Mouse (Mus musculus) neural tube, embryonic 11.5 days (tissue): Measurements from ENCODE around the gene Dscam. TPM values are rescaled to one million over a fixed set of nuclear protein-coding genes. Genes with fewer than 3 reads are reported as not detected.

ENCODE experiments used
- ATAC-seq: fragments of 200-750 bp; cut with Nextera tagmentation; 2 replicates; pipeline ENCODE4 v1.8.0; 2017; ENCODE audit warnings: moderate number of reproducible peaks, mild to moderate bottlenecking, moderate TSS enrichment, moderate library complexity; ENCODE audit not compliant: insufficient read depth, low FRiP score, low TSS enrichment
- DNase-seq: peaks from one replicate; pipeline ENCODE4 v3.0.0-alpha.2; 2015; ENCODE audit warnings: low spot score
- H3K27ac ChIP-seq: fragments of 300-500 bp; sonication (generic); 2 replicates; pipeline ENCODE4 v1.5.1; 2014; ENCODE audit warnings: low read depth, mild to moderate bottlenecking, low read length
- H3K27me3 ChIP-seq: fragments of 300-500 bp; sonication (generic); 2 replicates; pipeline ENCODE4 v1.6.1; 2014; ENCODE audit warnings: mild to moderate bottlenecking, low read length, mixed read lengths; ENCODE audit not compliant: control insufficient read depth, insufficient read depth
- H3K36me3 ChIP-seq: fragments of 300-500 bp; sonication (generic); 2 replicates; pipeline ENCODE4 v1.6.1; 2014; ENCODE audit warnings: mild to moderate bottlenecking, low read length, moderate library complexity, mixed read lengths; ENCODE audit not compliant: control insufficient read depth, insufficient read depth
- H3K4me1 ChIP-seq: fragments of 300-500 bp; sonication (generic); 2 replicates; pipeline ENCODE4 v1.6.1; 2014; ENCODE audit warnings: low read length, mixed read lengths; ENCODE audit not compliant: control insufficient read depth, insufficient read depth
- H3K4me2 ChIP-seq: fragments of 300-500 bp; sonication (generic); 2 replicates; pipeline ENCODE4 v1.6.1; 2014; ENCODE audit warnings: low read depth, mild to moderate bottlenecking, moderate library complexity
- H3K4me3 ChIP-seq: fragments of 300-500 bp; sonication (generic); 2 replicates; pipeline ENCODE4 v1.5.1; 2014; ENCODE audit warnings: low read depth, low read length
- H3K9ac ChIP-seq: fragments of 300-500 bp; sonication (generic); 2 replicates; pipeline ENCODE4 v1.6.1; 2014; ENCODE audit warnings: mild to moderate bottlenecking, low read length
- H3K9me3 ChIP-seq: fragments of 300-500 bp; sonication (generic); 2 replicates; pipeline ENCODE4 v1.6.1; 2016; ENCODE audit warnings: low read length; ENCODE audit not compliant: control insufficient read depth
- WGBS: fragments of 180-500 bp; shearing (Covaris S2); extraction: QIAGEN DNeasy Blood & Tissue Kit; methylation state at CpG from one replicate; pipeline ENCODE4 v1.1.7; 2014; 5-methylcytosine and 5-hydroxymethylcytosine counted together
- polyA plus RNA-seq: library from polyadenylated mRNA; unstranded; fragments of >200 nt; fragmentation: Nextera tagmentation; extraction: Ambion mirVana; gene quantifications from 2 replicates; pipeline ENCODE4 v1.2.1, GENCODE M21; 2014

Dscam gene
- polyA plus RNA-seq, 1 experiment from 2014 or later: 1.4 TPM

GRCm38 (mm10) chr16:96620861-96621260, 549.7 kb downstream of the Dscam start:
- H3K4me1 ChIP-seq: no peaks in the 10 kb centered on the region
- no peak overlapping the region for H3K9ac ChIP-seq
- 92% methylated on average over 6 of the region's 6 CpGs for WGBS
- DNase-seq (no peak), ATAC-seq (no peak)
- no peak overlapping the region for H3K4me3 ChIP-seq
- no peak overlapping the region for H3K27ac ChIP-seq
- no peak overlapping the region for H3K4me2 ChIP-seq
- no peaks in the 10 kb centered on the region for H3K9me3 ChIP-seq
- no peaks in the 10 kb centered on the region for H3K27me3 ChIP-seq
- H3K36me3 ChIP-seq: no peaks in the 10 kb centered on the region

GRCm38 (mm10) chr16:96620402-96620801, 550.1 kb downstream of the Dscam start:
- Histone ChIP-seq H3K36me3 (no peaks in the 10 kb centered on the region), H3K27ac (no peak overlapping the region), H3K4me3 (no peak overlapping the region), H3K4me2 (no peak overlapping the region), H3K4me1 (no peaks in the 10 kb centered on the region), H3K9me3 (no peaks in the 10 kb centered on the region), H3K9ac (no peak overlapping the region), H3K27me3 (no peaks in the 10 kb centered on the region)
- DNase-seq (no peak), ATAC-seq (no peak)
- WGBS: 84% methylated on average over 5 of the region's 5 CpGs

- no peak for DNase-seq
- Histone ChIP-seq H3K9me3 (no peaks in the 10 kb centered on the region), H3K36me3 (no peaks in the 10 kb centered on the region), H3K4me1 (no peaks in the 10 kb centered on the region), H3K4me3 (no peak overlapping the region), H3K27ac (no peak overlapping the region), H3K9ac (no peak overlapping the region), H3K4me2 (no peak overlapping the region), H3K27me3 (no peaks in the 10 kb centered on the region)
- no peak for ATAC-seq
- 76% methylated on average over 4 of the region's 4 CpGs for WGBS
Observed at GRCm38 (mm10) chr16:96617772-96618171, 552.8 kb downstream of the Dscam start.

- no peak overlapping the region for H3K9ac ChIP-seq
- H3K27ac ChIP-seq: no peak overlapping the region
- no peak for DNase-seq
- WGBS: 69% methylated on average over 4 of the region's 4 CpGs
- H3K36me3 ChIP-seq: no peaks in the 10 kb centered on the region
- no peaks in the 10 kb centered on the region for H3K27me3 ChIP-seq
- H3K4me3 ChIP-seq: no peak overlapping the region
- H3K9me3 ChIP-seq: no peaks in the 10 kb centered on the region
- H3K4me1 ChIP-seq: no peaks in the 10 kb centered on the region
- ATAC-seq: no peak
- no peak overlapping the region for H3K4me2 ChIP-seq
Observed at GRCm38 (mm10) chr16:96613275-96613674, 557.3 kb downstream of the Dscam start.

- Histone ChIP-seq H3K4me2 (no peak overlapping the region), H3K27ac (no peak overlapping the region), H3K9ac (no peak overlapping the region), H3K4me3 (no peak overlapping the region), H3K36me3 (no peaks in the 10 kb centered on the region), H3K9me3 (no peaks in the 10 kb centered on the region), H3K27me3 (no peaks in the 10 kb centered on the region), H3K4me1 (no peaks in the 10 kb centered on the region)
- ATAC-seq (no peak), DNase-seq (peak; percentile 55)
- 85% methylated on average over 1 of the region's 1 CpGs for WGBS
Observed at GRCm38 (mm10) chr16:96610806-96611205, 559.7 kb downstream of the Dscam start.

GRCm38 (mm10) chr16:96602206-96602605, 568.3 kb downstream of the Dscam start:
- DNase-seq (no peak), ATAC-seq (no peak)
- H3K9ac ChIP-seq: no peak overlapping the region
- H3K36me3 ChIP-seq: no peaks in the 10 kb centered on the region
- no peaks in the 10 kb centered on the region for H3K9me3 ChIP-seq
- H3K27ac ChIP-seq: no peak overlapping the region
- no peaks in the 10 kb centered on the region for H3K27me3 ChIP-seq
- H3K4me1 ChIP-seq: no peaks in the 10 kb centered on the region
- H3K4me2 ChIP-seq: no peak overlapping the region
- 66% methylated on average over 2 of the region's 2 CpGs for WGBS
- no peak overlapping the region for H3K4me3 ChIP-seq

- 88% methylated on average over 11 of the region's 11 CpGs for WGBS
- no peak for ATAC-seq
- Histone ChIP-seq H3K4me3 (no peak overlapping the region), H3K36me3 (no peaks in the 10 kb centered on the region), H3K27ac (no peak overlapping the region), H3K4me1 (no peaks in the 10 kb centered on the region), H3K9ac (no peak overlapping the region), H3K9me3 (no peaks in the 10 kb centered on the region), H3K4me2 (no peak overlapping the region), H3K27me3 (no peaks in the 10 kb centered on the region)
- DNase-seq: no peak
Observed at GRCm38 (mm10) chr16:96600791-96601190, 569.8 kb downstream of the Dscam start.

- Histone ChIP-seq H3K9ac (no peak overlapping the region), H3K4me1 (no peaks in the 10 kb centered on the region), H3K4me3 (no peak overlapping the region), H3K9me3 (no peaks in the 10 kb centered on the region), H3K27me3 (no peaks in the 10 kb centered on the region), H3K27ac (no peak overlapping the region), H3K4me2 (no peak overlapping the region), H3K36me3 (no peaks in the 10 kb centered on the region)
- no peak for ATAC-seq
- no peak for DNase-seq
- WGBS: 89% methylated on average over 3 of the region's 3 CpGs
Observed at GRCm38 (mm10) chr16:96599401-96600060, 571.0 kb downstream of the Dscam start.

- H3K27me3 ChIP-seq: no peaks in the 10 kb centered on the region
- H3K27ac ChIP-seq: no peak overlapping the region
- DNase-seq (no peak), ATAC-seq (no peak)
- no peak overlapping the region for H3K4me3 ChIP-seq
- no peaks in the 10 kb centered on the region for H3K4me1 ChIP-seq
- H3K9me3 ChIP-seq: no peaks in the 10 kb centered on the region
- WGBS: 88% methylated on average over 5 of the region's 5 CpGs
- no peaks in the 10 kb centered on the region for H3K36me3 ChIP-seq
- no peak overlapping the region for H3K4me2 ChIP-seq
- no peak overlapping the region for H3K9ac ChIP-seq
Observed at GRCm38 (mm10) chr16:96575841-96576240, 594.7 kb downstream of the Dscam start.
